Mouse (Mus musculus) thymus, postnatal 14 days (tissue): ENCODE data around the gene Zfp667.

Experiments
- DNase-seq: peaks from one replicate; pipeline ENCODE4 v3.0.0; 2021

Gene Zfp667

GRCm38 (mm10) chr7:6330458-6331232, 44.3 kb downstream of the Zfp667 start:
- no peak for DNase-seq

GRCm38 (mm10) chr7:6331233-6331956, 45.0 kb downstream of the Zfp667 start, which contains the start of gene Zfp583:
TSS of gene Zfp583 (minus strand) at chr7:6331285.
- DNase-seq, result peak; percentile 86

GRCm38 (mm10) chr7:6339865-6340264, 53.5 kb downstream of the Zfp667 start:
- no peak for DNase-seq

- peak; percentile 50 for DNase-seq
These were observed 57.2 kb downstream of the Zfp667 start, which contains the start of gene Gm3854 for GRCm38 (mm10) chr7:6343501-6344071. TSS of gene Gm3854 (plus strand) at chr7:6343759.

GRCm38 (mm10) chr7:6344124-6344523, 57.7 kb downstream of the Zfp667 start:
- DNase-seq, result no peak
